Mouse (Mus musculus) forebrain, embryonic 14.5 days (tissue): ENCODE measurements around the gene 6030445D17Rik. TPM values are rescaled to one million over a fixed set of nuclear protein-coding genes. Genes with fewer than 3 reads are reported as not detected.

Source experiments
- ATAC-seq: fragments of 200-750 bp; cut with Nextera tagmentation; 2 replicates; pipeline ENCODE4 v1.8.0; 2017; ENCODE audit warnings: mild to moderate bottlenecking, moderate library complexity
- DNase-seq: peaks from one replicate; pipeline ENCODE4 v3.0.0-alpha.2; 2015; ENCODE audit warnings: low spot score
- H3K27ac ChIP-seq: fragments of 300-500 bp; sonication (generic); 2 replicates; pipeline ENCODE4 v1.5.1; 2014; ENCODE audit warnings: low read depth, mild to moderate bottlenecking, control low read depth, low read length, moderate library complexity
- H3K27me3 ChIP-seq: fragments of 300-500 bp; sonication (generic); replicated peaks from 2 replicates; pipeline ENCODE4 v1.6.1; 2014; ENCODE audit warnings: low read length, control low read depth, mixed read lengths; ENCODE audit not compliant: control insufficient read depth, insufficient read depth
- H3K36me3 ChIP-seq: fragments of 300-500 bp; sonication (generic); 2 replicates; pipeline ENCODE4 v1.6.1; 2014; ENCODE audit warnings: low read length, control low read depth; ENCODE audit not compliant: control insufficient read depth, insufficient read depth
- H3K4me1 ChIP-seq: fragments of 300-500 bp; sonication (generic); 2 replicates; pipeline ENCODE4 v1.6.1; 2014; ENCODE audit warnings: antibody characterized with exemption, low read length, control low read depth; ENCODE audit not compliant: control insufficient read depth, insufficient read depth
- H3K4me2 ChIP-seq: fragments of 300-500 bp; sonication (generic); 2 replicates; pipeline ENCODE4 v1.6.1; 2014; ENCODE audit warnings: mild to moderate bottlenecking, control low read depth, low read length
- H3K4me3 ChIP-seq: fragments of 300-500 bp; sonication (generic); 2 replicates; pipeline ENCODE4 v1.5.1; 2014; ENCODE audit warnings: low read depth, low read length, control low read depth
- H3K9ac ChIP-seq: fragments of 300-500 bp; sonication (generic); 2 replicates; pipeline ENCODE4 v1.6.1; 2014; ENCODE audit warnings: mild to moderate bottlenecking, low read length, control low read depth, moderate library complexity
- H3K9me3 ChIP-seq: fragments of 300-500 bp; sonication (generic); replicated peaks from 2 replicates; pipeline ENCODE4 v1.6.1; 2016; ENCODE audit warnings: low read length, control low read depth, mixed read lengths; ENCODE audit not compliant: control insufficient read depth
- WGBS: fragments of 180-500 bp; shearing (Covaris S2); extraction: QIAGEN DNeasy Blood & Tissue Kit; methylation state at CpG from one replicate; pipeline ENCODE4 v1.1.7; 2014; 5-methylcytosine and 5-hydroxymethylcytosine counted together
- polyA plus RNA-seq: library from polyadenylated mRNA; unstranded; fragments of >200 nt; fragmentation: Nextera tagmentation; extraction: Ambion mirVana; gene quantifications from 2 replicates; pipeline ENCODE4 v1.2.1, GENCODE M21; 2014

The 6030445D17Rik gene
- 0.32 TPM in 1 of 2 replicates, not detected in the other for polyA plus RNA-seq

DNA sequence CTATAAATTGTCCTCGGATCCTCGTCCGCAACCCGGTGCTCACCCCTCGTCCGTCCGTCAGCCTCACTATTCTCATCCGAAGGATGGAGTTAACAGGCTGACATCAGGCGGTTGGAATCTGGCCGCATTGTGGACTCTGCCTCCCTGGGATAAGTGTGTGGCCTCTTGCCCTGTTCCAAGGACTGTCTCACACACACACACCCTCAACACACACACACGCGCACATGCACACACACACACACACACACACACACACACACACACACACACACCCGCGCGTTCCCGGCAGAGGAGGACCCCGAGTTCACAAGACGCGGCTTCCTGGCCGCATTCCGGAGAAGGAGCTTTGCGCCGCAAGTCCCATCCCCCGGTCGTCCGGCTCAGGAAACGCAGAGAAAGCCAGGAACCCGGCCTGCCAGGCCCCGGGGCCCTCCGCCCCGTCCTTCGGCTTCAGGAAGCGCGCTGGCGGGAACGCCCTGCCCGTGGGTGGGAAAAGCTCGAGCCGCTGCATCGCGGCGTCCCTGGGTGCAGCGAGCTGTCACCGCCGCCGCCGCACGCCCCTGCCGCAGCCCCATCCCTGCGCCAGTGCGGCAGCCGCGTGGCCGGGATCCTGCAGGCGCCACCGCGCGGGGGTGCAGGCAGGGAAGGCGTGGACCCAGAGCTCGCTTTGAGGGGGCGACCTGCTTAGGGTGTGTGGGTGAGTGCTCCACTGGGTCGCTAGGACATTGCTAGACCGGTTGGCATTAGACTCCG lies at the start of gene 6030445D17Rik:
Gene 6030445D17Rik (plus strand): TSS at position 165 of the 753 bp plus-strand sequence.
- ATAC-seq (peak; percentile 85), DNase-seq (peak; percentile 62)
- Histone ChIP-seq H3K36me3 (no peaks in the 10 kb centered on the region), H3K4me1 (peaks cover 7% of the 10 kb centered on the region; the same call in 1 of the 2 replicates), H3K27ac (peak within 1 kb of the TSS; percentile 27; the same call in 1 of the 2 replicates), H3K9me3 (no peaks in the 10 kb centered on the region), H3K9ac (peak within 1 kb of the TSS; percentile 72), H3K4me2 (peak within 1 kb of the TSS; percentile 98), H3K4me3 (peak within 1 kb of the TSS; percentile 64), H3K27me3 (peaks cover 20% of the 10 kb centered on the region; the same call in 1 of the 2 replicates)
- WGBS, result 2% methylated on average over 55 of the region's 64 CpGs

DNA sequence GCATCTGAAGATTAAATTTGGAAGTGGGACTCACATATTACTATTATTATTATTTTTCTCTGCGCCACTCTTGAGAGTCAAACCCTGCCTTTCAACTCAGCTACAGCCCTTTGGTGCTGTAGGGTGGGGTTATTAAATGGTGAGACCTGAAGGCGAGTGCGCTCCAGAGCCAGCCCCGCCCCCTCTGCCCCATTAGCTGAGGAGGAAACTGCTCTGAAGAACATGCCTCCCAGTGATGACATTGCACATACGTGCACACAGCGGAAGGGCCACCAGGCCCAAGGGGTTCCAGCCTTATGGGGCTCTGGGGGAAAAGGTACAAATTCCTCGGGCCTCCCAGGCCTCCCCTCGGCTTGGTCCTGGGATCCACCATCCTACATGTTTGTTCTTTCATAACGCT lies 46.6 kb upstream of the 6030445D17Rik start:
- H3K4me2 ChIP-seq, result no peak overlapping the region
- no peak overlapping the region for H3K27ac ChIP-seq
- H3K9me3 ChIP-seq, result no peaks in the 10 kb centered on the region
- H3K9ac ChIP-seq, result no peak overlapping the region
- no peaks in the 10 kb centered on the region for H3K27me3 ChIP-seq
- H3K4me3 ChIP-seq, result no peak overlapping the region
- 84% methylated on average over 9 of the region's 9 CpGs for WGBS
- ATAC-seq (no peak), DNase-seq (no peak)
- no peaks in the 10 kb centered on the region for H3K4me1 ChIP-seq
- no peaks in the 10 kb centered on the region for H3K36me3 ChIP-seq

DNA sequence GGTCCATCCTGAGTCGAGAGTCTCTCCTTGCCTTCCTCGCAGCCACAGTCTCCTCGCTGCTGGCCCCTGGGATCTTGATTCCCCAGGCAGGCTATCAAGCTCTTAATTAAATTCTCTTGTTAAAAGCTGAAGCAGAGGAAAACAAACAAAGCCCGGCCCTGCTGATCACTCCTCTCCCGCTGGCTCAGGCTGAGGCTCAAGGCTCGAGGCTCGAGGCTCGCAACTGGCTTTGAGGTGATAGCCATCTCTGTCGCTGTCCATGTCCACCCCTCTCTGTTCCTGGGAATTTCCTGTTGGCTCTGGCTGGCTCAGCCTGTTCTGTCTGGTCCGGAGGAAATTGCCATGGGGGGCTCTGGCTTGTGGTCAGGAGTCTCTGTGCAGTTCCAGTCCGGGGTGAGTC lies 43.1 kb upstream of the 6030445D17Rik start:
- Histone ChIP-seq H3K36me3 (no peaks in the 10 kb centered on the region), H3K4me2 (no peak overlapping the region), H3K27me3 (peaks cover 5% of the 10 kb centered on the region; the same call in 1 of the 2 replicates), H3K9me3 (no peaks in the 10 kb centered on the region), H3K4me1 (no peaks in the 10 kb centered on the region), H3K27ac (no peak overlapping the region), H3K9ac (no peak overlapping the region), H3K4me3 (no peak overlapping the region)
- WGBS, result 8% methylated on average over 11 of the region's 11 CpGs
- peak; percentile 7 for DNase-seq
- ATAC-seq, result no peak

DNA sequence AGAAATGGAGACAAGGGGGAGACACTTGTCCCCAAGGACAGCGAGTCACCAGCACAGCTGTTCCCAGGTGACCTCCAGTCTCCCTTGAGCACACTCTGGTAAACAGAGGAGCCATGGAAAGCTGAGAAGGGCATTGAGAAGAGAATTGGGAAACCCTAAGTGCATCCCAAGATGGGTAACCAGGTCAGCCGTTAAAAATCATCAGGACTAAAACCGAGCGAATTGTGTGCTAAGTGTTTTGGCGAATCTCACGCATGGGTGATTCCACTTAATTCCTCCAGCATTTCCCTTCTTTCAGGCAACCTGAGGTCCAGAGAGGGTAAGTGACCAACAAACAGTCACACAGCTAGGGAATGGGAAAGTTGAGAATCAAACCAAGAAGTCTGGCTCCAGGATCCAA lies 42.7 kb upstream of the 6030445D17Rik start:
- H3K27ac ChIP-seq, result no peak overlapping the region
- ATAC-seq, result no peak
- H3K9ac ChIP-seq, result no peak overlapping the region
- peaks cover 10% of the 10 kb centered on the region; the same call in 1 of the 2 replicates for H3K27me3 ChIP-seq
- H3K9me3 ChIP-seq, result no peaks in the 10 kb centered on the region
- H3K4me3 ChIP-seq, result no peak overlapping the region
- 42% methylated on average over 6 of the region's 6 CpGs for WGBS
- 0 out of 2 replicates have a peak, but pooled peaks cover 2% of the 10 kb centered on the region for H3K4me1 ChIP-seq
- no peak for DNase-seq
- H3K4me2 ChIP-seq, result no peak overlapping the region
- H3K36me3 ChIP-seq, result no peaks in the 10 kb centered on the region

DNA sequence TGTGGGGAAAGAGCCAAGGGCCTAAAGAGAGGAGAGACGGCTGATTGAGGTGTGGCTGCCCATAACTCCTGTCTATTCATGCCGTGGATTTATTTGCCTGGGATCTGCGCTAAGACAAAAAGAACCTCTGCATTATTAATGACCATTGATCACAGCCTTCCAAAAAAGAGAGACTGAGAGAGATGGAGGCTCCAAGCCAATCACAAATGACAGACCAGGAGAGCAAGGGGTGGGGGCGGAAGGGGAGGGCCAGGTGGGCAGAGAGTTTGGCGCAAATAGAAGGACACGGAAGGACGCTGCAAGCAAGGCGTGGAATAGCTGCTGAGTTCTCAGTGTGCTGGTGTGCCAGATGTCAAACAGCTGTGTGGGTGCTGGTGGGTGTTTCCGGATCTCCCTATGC lies 38.8 kb upstream of the 6030445D17Rik start, which contains the start of gene Htr1d:
Gene Htr1d (plus strand): TSS at position 301 of the 400 bp plus-strand sequence.
- no peaks in the 10 kb centered on the region for H3K36me3 ChIP-seq
- peak within 1 kb of the TSS; percentile 82 for H3K4me2 ChIP-seq
- peaks cover 20% of the 10 kb centered on the region; the same call in 1 of the 2 replicates for H3K27me3 ChIP-seq
- 0 out of 2 replicates have a peak, but pooled peaks cover 4% of the 10 kb centered on the region for H3K4me1 ChIP-seq
- peak within 1 kb of the TSS; percentile 39 for H3K4me3 ChIP-seq
- peak within 1 kb of the TSS; percentile 58 for H3K9ac ChIP-seq
- no peaks in the 10 kb centered on the region for H3K9me3 ChIP-seq
- no peak within 1 kb of the TSS for H3K27ac ChIP-seq
- 75% methylated on average over 9 of the region's 9 CpGs for WGBS
- DNase-seq (no peak), ATAC-seq (no peak)

DNA sequence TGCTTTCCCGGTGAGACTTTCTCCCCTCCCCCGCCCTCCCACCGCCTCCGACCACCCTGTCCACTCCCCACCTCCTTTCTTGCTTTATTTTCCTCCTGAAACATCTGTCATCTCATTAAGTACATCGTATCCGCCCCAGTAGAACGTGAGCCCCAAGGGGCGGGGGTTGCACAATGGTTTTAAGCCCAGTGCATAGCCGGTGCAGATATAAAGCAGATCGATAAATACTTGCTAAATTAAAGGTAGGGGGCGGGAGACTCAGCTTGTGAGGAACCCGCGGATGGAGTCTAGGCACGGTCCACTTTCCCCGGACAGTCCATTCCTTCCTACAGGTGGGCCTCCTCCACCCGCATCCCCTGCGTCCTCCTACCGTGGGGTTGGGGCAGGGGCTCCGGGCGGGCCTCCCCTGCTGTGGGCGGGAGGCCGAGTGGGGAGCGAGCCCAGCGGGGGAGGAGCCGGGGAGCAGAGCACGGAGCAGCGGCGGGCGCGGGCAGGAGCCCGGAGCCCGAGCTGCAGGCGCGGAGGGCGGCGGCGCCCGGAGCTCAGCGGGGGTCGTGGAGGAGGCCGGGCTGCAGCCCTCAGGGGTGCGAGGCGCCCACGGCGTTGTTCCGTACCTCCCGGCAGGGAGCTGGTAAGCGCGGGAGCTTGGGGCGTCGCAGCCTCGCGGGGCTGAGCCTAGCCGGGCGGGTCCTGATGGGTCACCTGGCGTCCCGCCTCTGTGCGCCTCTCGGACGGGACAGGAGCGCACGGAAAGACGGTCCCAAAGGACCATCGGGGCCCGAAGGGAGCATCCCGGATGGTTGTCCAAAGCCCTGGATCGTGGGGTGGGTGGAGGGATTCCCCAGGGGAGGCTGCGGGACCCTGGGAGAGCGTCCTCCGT lies 37.7 kb upstream of the 6030445D17Rik start:
- peaks cover 20% of the 10 kb centered on the region; the same call in 1 of the 2 replicates for H3K27me3 ChIP-seq
- no peak overlapping the region for H3K27ac ChIP-seq
- 0 out of 2 replicates have a peak, but pooled peaks cover 4% of the 10 kb centered on the region for H3K4me1 ChIP-seq
- H3K4me3 ChIP-seq, result peak overlapping the region; percentile 39
- DNase-seq, result peak; percentile 25
- peak overlapping the region; percentile 82 for H3K4me2 ChIP-seq
- 2% methylated on average over 68 of the region's 70 CpGs for WGBS
- H3K9ac ChIP-seq, result peak overlapping the region; percentile 58
- no peaks in the 10 kb centered on the region for H3K36me3 ChIP-seq
- ATAC-seq, result peak; percentile 20; the same call in 1 of the 2 replicates
- no peaks in the 10 kb centered on the region for H3K9me3 ChIP-seq

DNA sequence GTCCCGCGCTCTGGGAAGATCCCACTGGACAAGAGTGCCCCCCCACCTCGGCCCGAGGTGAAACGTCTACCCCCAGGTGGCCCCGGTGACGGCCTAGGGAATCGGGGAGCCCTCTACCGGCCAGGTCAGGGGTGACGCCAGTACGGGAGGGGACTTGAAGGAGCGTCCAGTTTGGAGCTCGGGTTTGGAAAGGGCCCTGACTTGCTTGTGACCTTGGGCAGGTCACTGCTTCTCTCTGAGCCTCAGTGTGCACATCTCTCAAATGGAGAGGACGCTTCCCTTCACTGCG lies 37.1 kb upstream of the 6030445D17Rik start:
- no peaks in the 10 kb centered on the region for H3K36me3 ChIP-seq
- peak overlapping the region; percentile 58 for H3K9ac ChIP-seq
- no peak for ATAC-seq
- no peaks in the 10 kb centered on the region for H3K9me3 ChIP-seq
- H3K4me2 ChIP-seq, result peak overlapping the region; percentile 82
- 2% methylated on average over 15 of the region's 15 CpGs for WGBS
- H3K4me1 ChIP-seq, result 0 out of 2 replicates have a peak, but pooled peaks cover 4% of the 10 kb centered on the region
- H3K27ac ChIP-seq, result no peak overlapping the region
- peaks cover 20% of the 10 kb centered on the region; the same call in 1 of the 2 replicates for H3K27me3 ChIP-seq
- DNase-seq, result peak; percentile 6
- peak overlapping the region; percentile 39 for H3K4me3 ChIP-seq

DNA sequence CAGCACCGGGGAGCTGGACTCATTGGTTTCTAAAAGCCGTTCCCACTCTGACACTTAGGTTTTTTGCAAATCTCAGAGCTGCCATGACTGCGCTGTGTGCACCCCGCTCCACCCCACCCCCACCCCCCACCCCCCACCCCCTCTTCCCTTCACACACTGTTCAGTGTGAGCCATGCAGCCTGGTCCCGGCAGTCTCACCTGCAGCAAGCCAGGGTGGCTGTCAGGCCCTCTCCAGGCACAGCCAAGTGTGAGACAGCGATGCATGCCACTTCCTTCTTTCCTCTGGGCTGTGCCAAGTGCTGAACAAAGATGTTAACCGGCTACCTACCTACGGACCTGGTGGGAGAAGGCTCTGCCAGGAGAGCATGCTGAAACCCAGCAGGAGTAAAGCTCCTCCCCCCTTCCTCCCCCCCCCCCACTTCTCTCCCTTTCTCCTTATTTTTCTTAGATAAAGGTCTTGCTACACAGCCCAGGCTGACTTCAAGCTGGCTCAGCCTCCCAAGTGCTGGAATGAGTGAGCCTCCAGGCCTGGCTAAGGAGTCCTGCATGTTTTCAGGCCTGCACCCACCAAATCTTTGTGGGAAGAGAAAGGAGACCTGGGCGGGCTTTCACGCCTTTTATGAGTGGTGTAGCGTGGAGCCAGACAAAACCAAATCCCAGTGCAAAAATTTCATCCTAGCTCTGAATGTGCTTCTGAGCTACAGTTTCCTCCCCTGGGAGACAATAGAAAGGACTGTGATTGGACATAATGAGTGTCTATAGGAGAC lies 31.3 kb upstream of the 6030445D17Rik start:
- Histone ChIP-seq H3K4me2 (no peak overlapping the region), H3K27ac (no peak overlapping the region), H3K4me3 (no peak overlapping the region), H3K36me3 (no peaks in the 10 kb centered on the region), H3K9ac (no peak overlapping the region), H3K9me3 (no peaks in the 10 kb centered on the region), H3K27me3 (no peaks in the 10 kb centered on the region), H3K4me1 (0 out of 2 replicates have a peak, but pooled peaks cover 2% of the 10 kb centered on the region)
- 18% methylated on average over 11 of the region's 11 CpGs for WGBS
- ATAC-seq (peak; percentile 66; the same call in 1 of the 2 replicates), DNase-seq (peak; percentile 29)
